Mouse (Mus musculus): Measurements from ENCODE around the gene Parp16. TPM values are rescaled to one million over a fixed set of nuclear protein-coding genes. Genes with fewer than 3 reads are reported as not detected.
"Not testable (repeated sequence)": the region's sequence is repeated elsewhere in the genome, so short reads cannot be mapped to it uniquely, and the experiment has no call there.

Gene Parp16
- polyA plus RNA-seq, 1 experiment: 16.2 TPM

DNA sequence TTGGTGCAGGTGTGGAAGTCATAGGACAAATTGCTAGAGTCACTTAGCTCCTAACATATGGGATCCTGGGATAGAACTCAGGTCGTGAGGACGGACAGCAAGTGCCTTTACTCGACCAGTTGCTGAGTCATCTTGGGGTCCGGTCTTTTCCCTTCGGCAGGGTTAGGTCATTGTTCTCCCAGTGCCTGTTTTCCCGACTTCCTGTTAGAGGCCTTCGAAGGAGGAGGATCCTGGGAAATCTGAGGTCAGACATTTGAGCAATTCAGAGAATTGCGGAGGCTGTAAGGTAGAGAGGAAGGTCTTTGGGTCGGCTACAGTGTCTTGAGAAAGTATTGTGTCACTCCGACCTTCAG is 19.2 kb downstream of the Parp16 start:
- H3K27ac ChIP-seq (replicated peaks; ENCODE audit: low read depth, low read length): peak overlapping the region; percentile 88
- H3K4me3 ChIP-seq (ENCODE audit: insufficient read depth, low read depth, low read length): peak overlapping the region; percentile 53
- H3K4me1 ChIP-seq (ENCODE audit: control insufficient read depth, insufficient read depth, insufficient read length, low read length): peaks cover 2% of the 10 kb centered on the region

DNA sequence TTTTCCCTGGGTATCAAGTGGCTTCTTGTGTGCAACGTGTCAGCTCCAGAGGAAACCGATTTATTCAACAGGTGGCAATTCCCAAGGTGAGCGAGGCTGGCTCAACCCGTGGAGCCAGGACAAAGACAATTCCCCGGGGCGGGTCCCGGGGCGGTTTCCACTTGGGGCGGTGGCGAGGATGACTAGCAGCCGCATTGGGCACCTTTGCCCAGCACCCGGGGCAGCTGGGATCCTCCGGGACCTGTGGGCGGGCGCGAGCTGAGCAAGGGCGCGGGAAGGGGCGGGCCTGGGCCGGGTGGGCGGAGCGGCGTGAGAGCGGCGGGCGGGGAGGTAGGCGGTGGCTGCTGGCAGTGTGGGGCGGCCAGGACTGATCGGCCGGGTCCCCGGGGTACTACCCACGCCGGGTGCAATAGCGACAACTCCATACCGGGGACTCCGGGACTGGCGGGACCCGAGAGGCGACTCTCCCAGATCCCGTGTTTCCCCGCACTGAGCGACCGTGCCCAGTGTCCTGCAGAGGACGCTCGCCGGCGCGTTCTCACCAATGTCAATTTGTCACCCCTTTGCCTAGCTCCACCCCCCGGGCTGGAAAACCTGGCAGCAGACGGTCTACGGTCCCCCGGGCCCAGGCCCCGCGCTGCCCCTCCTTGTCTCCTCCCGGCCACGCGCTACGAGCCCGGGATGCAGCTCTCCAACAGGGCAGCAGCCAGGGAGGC is 19.8 kb downstream of the Parp16 start:
- Histone ChIP-seq H3K4me3 (ENCODE audit: insufficient read depth, low read depth, low read length) (peak overlapping the region; percentile 66), H3K4me1 (ENCODE audit: control insufficient read depth, insufficient read depth, insufficient read length, low read length) (peaks cover 2% of the 10 kb centered on the region), H3K27ac (replicated peaks; ENCODE audit: low read depth, low read length) (peak overlapping the region; percentile 88)

DNA sequence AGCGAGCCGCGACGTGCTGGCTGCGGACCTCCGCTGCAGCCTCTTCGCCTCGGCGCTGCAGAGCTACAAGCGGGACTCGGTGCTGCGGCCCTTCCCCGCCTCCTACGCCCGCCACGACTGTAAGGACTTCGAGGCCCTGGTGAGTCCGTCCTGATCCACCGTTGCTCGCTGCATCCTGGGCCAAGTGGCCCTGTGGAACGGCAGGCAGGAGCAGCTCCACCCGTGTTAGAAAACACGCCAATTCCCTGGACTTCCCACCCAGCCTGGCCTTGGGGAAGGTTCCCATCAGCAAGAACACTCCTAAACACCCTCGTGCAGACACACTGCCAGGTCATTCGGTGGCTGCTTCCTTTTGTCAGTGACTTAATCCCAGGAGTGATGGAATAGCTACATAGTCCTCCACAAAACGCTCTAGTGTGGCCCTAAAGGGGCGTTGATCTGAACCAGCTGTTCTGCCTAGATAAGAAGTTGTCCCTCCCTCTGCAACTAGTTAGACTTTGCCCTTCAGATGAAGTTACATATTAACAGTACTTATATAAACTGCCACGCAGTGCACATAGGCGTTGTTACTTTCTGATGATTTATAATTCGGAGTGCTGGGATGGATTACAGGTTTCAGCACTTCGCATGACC is 20.5 kb downstream of the Parp16 start:
- H3K4me3 ChIP-seq (ENCODE audit: insufficient read depth, low read depth, low read length): peak overlapping the region; percentile 66
- H3K27ac ChIP-seq (replicated peaks; ENCODE audit: low read depth, low read length): peak overlapping the region; percentile 6
- H3K4me1 ChIP-seq (ENCODE audit: control insufficient read depth, insufficient read depth, insufficient read length, low read length): peaks cover 2% of the 10 kb centered on the region

DNA sequence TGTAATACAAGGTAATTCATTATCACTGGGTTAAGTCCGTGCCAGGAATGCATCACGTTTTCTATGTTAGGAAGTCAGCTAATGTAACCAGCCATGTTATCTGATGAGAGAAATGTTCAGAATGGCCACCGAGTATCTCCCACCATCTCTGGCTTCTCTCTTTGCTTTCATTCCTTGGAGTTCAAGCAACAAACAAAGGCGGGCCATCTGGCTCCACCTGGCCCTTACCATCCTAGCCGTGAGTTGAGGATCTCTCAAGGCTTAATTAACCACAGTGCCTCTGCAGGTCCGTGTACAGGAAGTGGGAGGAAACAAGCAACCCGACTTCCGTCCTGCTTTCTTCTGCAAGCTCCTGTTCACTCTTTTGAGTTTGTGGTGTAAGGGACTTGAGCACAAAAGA is 21.8 kb downstream of the Parp16 start:
- Histone ChIP-seq H3K27ac (replicated peaks; ENCODE audit: low read depth, low read length) (peak overlapping the region; percentile 33), H3K4me1 (ENCODE audit: control insufficient read depth, insufficient read depth, insufficient read length, low read length) (peaks cover 2% of the 10 kb centered on the region), H3K4me3 (ENCODE audit: insufficient read depth, low read depth, low read length) (peak overlapping the region; percentile 9; the same call in 1 of the 2 replicates)

DNA sequence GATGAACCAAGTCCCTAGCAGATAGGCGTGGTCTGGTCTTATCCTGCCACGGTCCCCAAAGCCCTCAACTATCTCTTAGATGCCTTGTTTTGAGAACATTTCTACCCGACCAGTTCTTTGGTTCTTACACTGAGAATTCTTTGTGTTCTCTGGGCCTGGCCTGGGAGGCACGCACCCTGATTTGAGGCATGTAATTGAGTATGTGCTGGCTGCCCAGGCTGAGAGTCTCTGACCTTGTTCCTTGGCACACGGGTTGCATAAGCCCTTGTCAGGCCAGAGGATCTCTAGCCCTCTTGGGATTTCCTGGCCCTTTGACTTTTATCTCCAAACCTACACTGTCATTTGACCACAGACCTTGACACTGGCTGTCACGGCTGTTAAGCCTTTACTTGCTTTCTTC is 22.5 kb downstream of the Parp16 start:
- Histone ChIP-seq H3K27ac (replicated peaks; ENCODE audit: low read depth, low read length) (peak overlapping the region; percentile 40), H3K4me1 (ENCODE audit: control insufficient read depth, insufficient read depth, insufficient read length, low read length) (peaks cover 2% of the 10 kb centered on the region), H3K4me3 (ENCODE audit: insufficient read depth, low read depth, low read length) (no peak overlapping the region)

DNA sequence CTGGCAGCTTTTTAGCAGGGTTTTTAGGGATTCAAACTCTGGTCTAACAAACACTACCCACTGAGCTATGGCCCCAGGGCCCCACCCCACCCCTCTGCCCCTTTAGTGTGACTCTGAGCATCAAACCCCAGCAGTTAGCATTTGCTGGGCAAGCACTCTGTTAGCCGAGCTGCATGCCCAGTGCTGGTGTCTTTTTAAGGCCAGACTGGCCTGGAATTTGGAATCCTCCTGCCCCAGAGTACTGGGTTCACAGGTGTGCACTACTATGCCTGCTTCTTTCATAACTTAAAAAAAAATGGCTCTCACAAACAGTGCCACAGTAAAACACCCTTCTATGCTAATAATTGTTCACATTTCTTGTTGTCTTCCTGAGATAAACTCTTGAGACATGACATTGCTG is 23.8 kb downstream of the Parp16 start:
- Histone ChIP-seq H3K27ac (replicated peaks; ENCODE audit: low read depth, low read length) (no peak overlapping the region), H3K4me3 (ENCODE audit: insufficient read depth, low read depth, low read length) (no peak overlapping the region), H3K4me1 (ENCODE audit: control insufficient read depth, insufficient read depth, insufficient read length, low read length) (peaks cover 2% of the 10 kb centered on the region)

DNA sequence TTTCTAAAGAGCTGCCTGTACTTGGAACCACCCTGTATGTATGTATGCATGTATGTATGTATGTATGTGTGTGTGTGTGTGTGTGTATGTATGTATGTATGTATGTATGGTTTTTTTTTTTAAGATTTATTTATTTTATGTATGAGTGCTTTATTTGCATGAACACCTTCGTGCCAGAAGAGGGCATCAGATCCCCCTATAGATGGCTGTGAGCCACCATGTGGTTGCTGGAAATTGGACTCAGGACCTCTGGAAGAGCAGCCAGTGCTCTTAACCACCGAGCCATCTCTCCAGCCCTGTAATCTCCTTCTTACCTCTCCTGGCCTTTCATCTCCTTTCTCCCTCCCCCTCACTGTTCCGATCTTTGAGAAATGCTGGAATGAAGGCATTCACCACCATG is 25.2 kb downstream of the Parp16 start:
- H3K27ac ChIP-seq (replicated peaks; ENCODE audit: low read depth, low read length); H3K4me3 ChIP-seq (ENCODE audit: insufficient read depth, low read depth, low read length); H3K4me1 ChIP-seq (ENCODE audit: control insufficient read depth, insufficient read depth, insufficient read length, low read length): not testable (repeated sequence)

DNA sequence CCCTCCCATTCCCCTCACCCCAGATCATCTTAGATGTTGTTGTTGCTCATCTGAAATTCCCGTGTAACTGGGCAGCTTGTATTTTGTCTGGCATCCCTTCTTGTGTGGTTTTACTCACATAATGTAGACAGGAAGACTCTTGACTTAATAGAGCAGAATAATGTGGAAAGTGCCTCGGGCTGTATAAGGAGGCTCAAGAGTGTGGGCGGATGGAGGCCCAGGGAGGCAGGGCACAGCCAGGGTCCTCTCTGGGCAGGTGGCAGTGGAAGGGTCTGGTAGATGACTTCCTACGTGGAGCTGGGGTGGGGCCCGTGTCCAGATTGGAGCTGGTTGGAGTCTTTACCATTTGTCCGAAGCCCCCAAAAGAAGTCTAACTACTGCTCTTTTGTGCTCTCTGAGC is 28.8 kb downstream of the Parp16 start:
- Histone ChIP-seq H3K4me1 (ENCODE audit: control insufficient read depth, insufficient read depth, insufficient read length, low read length) (no peaks in the 10 kb centered on the region), H3K4me3 (ENCODE audit: insufficient read depth, low read depth, low read length) (no peak overlapping the region), H3K27ac (replicated peaks; ENCODE audit: low read depth, low read length) (no peak overlapping the region)

DNA sequence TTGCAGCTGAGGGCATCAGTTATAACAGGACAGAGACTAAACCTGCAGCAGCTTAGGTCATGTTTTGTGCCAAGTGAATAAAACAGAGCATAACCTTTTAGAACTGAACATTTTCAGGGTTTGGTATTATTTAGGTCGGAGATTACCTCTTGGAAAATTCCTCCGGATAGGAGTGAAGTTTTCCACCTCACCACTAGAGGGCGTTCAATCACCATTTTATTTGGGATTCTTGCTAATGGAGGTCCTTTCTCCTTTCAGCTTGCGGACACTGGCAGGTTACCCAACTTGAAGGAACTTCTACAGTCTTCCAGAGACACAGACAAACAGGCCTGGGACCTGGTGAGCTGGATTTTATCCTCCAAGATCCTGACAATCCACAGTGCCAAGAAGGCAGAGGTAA is 30.6 kb downstream of the Parp16 start:
- Histone ChIP-seq H3K4me3 (ENCODE audit: insufficient read depth, low read depth, low read length) (no peak overlapping the region), H3K27ac (replicated peaks; ENCODE audit: low read depth, low read length) (no peak overlapping the region), H3K4me1 (ENCODE audit: control insufficient read depth, insufficient read depth, insufficient read length, low read length) (no peaks in the 10 kb centered on the region)

DNA sequence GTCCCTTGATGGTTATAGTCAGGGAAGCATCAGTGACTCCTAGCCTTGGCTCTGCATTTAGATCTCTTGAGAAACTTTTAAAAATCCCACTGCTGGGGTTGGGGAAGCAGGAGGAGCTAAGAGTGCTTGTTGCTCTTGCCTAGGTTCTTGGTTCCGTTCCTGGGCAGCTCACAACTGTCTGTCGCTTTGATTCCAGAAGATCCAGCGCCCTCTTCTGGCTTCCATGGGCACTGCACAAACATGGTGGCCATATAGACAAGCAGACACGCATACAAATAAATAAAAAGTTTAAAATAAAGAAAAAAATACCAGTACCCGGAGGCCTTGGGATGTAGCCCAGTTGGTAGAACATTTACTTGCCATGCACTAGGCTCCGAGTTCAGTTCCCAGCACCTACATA is 35.1 kb downstream of the Parp16 start:
- H3K27ac ChIP-seq (replicated peaks; ENCODE audit: low read depth, low read length): no peak overlapping the region
- no peaks in the 10 kb centered on the region for H3K4me1 ChIP-seq (ENCODE audit: control insufficient read depth, insufficient read depth, insufficient read length, low read length)
- no peak overlapping the region for H3K4me3 ChIP-seq (ENCODE audit: insufficient read depth, low read depth, low read length)

DNA sequence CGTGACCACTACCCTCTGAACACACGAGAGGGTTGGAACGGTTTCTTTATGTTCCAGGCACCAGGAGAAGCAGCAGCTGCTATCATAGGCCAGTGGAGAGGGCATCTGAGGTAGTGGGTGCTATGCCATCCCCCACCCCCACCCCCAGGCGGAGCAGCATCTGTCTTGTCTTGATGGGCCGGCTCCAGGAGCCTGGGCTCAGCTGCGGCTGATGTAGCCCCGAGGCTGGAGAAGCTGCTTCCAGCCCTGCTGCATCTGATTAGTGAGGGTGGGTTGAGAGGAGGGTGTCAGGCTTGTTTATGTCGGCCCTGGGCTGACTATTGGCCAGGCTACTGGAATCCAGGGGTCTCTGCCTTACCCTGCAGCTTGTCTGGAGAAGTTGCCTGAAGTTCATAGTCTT is 36.1 kb downstream of the Parp16 start:
- H3K4me1 ChIP-seq (ENCODE audit: control insufficient read depth, insufficient read depth, insufficient read length, low read length): no peaks in the 10 kb centered on the region
- no peak overlapping the region for H3K27ac ChIP-seq (replicated peaks; ENCODE audit: low read depth, low read length)
- no peak overlapping the region for H3K4me3 ChIP-seq (ENCODE audit: insufficient read depth, low read depth, low read length)

DNA sequence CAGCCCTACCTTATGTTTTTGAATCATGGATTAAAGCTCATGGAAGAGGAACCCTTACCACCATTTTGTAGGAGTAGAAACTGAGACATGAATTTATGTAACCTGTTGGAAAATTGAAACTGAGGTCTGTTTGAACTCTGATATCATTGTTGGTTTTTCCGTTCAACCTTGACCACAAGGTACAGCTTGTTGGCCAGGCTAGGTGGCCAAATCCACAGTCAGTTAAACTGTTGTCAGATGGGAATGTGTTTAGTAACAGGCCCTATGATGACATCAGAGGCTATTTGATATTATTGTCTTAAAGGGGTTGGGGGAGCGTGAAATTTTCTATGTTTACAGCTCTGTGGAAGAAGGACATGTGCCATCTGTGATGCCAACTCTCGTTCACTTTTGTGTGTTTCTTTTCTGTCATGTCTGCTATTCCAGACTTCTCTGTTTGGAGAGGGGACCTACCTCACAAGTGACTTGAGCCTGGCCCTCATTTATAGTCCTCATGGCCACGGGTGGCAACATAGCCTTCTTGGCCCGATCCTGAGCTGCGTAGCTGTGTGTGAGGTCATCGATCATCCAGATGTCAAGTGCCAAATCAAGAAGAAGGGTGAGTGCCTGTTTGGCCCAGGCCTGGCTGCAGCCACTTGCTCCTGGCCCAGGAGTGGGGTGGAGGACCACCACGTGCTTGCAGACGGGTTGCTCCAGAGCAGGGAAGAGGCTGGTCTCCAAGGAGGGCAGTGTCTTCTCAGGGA is 38.3 kb downstream of the Parp16 start:
- H3K4me3 ChIP-seq (ENCODE audit: insufficient read depth, low read depth, low read length): no peak overlapping the region
- no peaks in the 10 kb centered on the region for H3K4me1 ChIP-seq (ENCODE audit: control insufficient read depth, insufficient read depth, insufficient read length, low read length)
- no peak overlapping the region for H3K27ac ChIP-seq (replicated peaks; ENCODE audit: low read depth, low read length)

DNA sequence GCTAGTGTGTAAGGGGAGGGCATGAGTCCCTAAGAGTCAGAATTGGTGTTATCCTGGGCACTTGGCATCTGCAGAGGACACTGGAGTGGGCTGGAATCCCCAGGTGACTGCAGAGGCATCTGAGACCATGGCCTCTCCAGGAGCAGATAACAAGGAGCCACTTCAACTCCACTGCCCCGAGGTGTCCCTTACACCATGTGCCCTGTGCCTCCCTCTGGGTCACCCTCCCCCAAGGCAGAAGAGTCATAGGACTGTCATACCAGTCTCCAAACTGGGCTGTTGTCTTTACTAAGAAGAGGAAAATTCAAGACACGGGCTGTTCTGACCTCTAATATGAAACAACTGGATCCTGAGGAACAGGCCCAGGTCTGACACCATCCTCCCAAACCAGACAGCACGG is 39.6 kb downstream of the Parp16 start:
- Histone ChIP-seq H3K4me3 (ENCODE audit: insufficient read depth, low read depth, low read length) (no peak overlapping the region), H3K27ac (replicated peaks; ENCODE audit: low read depth, low read length) (no peak overlapping the region), H3K4me1 (ENCODE audit: control insufficient read depth, insufficient read depth, insufficient read length, low read length) (no peaks in the 10 kb centered on the region)

DNA sequence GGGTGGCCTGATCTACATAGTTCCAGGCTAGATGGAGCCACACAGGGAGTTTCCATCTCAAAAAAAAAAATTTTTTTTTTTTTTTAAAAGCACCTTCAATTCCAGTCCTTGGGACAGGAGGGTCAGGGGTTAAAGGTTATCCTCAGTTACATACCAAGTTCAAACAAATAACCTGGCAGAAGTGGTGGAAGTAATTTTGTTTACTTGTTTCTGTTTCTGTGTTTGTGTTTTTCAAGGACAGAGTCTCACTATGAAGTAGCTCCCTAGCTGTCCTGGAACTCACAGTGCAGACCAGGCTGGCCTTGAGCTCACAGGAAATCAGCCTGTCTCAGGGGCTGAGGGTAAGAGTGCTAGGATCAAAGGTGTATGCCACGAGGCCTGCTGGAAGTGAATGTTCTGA is 40.4 kb downstream of the Parp16 start:
- H3K4me1 ChIP-seq (ENCODE audit: control insufficient read depth, insufficient read depth, insufficient read length, low read length): no peaks in the 10 kb centered on the region
- H3K4me3 ChIP-seq (ENCODE audit: insufficient read depth, low read depth, low read length): no peak overlapping the region
- no peak overlapping the region for H3K27ac ChIP-seq (replicated peaks; ENCODE audit: low read depth, low read length)

DNA sequence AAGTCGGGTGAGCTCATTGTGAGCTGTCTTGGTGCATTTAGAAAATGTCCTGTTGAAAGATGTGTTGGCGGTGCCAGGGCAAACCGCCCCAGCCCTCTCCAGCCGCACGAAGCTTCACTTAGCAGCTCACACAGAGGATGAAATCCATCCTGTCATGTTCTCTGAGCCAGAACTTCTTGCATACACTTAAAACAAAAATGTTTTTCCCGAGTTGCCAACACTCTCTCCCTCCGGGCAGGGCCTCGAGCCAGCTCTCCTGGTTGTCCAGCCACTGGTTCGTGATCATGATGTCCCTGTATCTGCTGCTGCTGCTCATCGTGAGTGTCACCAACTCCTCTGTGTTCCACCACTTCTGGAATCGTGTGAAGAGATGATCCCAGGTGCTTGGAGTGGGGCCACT is 42.5 kb downstream of the Parp16 start:
- Histone ChIP-seq H3K4me1 (ENCODE audit: control insufficient read depth, insufficient read depth, insufficient read length, low read length) (no peaks in the 10 kb centered on the region), H3K4me3 (ENCODE audit: insufficient read depth, low read depth, low read length) (no peak overlapping the region), H3K27ac (replicated peaks; ENCODE audit: low read depth, low read length) (no peak overlapping the region)
